Mouse (Mus musculus): ENCODE measurements around the gene Tbc1d22a. TPM values are rescaled to one million over a fixed set of nuclear protein-coding genes. Genes with fewer than 3 reads are reported as not detected.

Tbc1d22a gene
- polyA plus RNA-seq, 1 experiment from 2014 or later = 13.2 TPM

- Histone ChIP-seq H3K27ac (ENCODE audit: low read depth, low read length) (no peak overlapping the region), H3K9ac (ENCODE audit: low read depth, low read length) (no peak overlapping the region), H3K4me3 (ENCODE audit: low read length) (no peak overlapping the region), H3K4me2 (ENCODE audit: low read length) (no peak overlapping the region), H3K4me1 (ENCODE audit: control insufficient read depth, insufficient read depth, low read depth, low read length) (no peaks in the 10 kb centered on the region; the same call in none of the 2 replicates), H3K36me3 (ENCODE audit: control insufficient read depth, insufficient read depth, low read length) (no peaks in the 10 kb centered on the region), H3K9me3 (ENCODE audit: control insufficient read depth, low read length) (no peaks in the 10 kb centered on the region), H3K27me3 (replicated peaks; ENCODE audit: control insufficient read depth, insufficient read depth, low read length) (no peaks in the 10 kb centered on the region)
- no peak for ATAC-seq
- WGBS = 75% methylated on average over 8 of the region's 8 CpGs
Observed at GRCm38 (mm10) chr15:86429766-86430335, 215.6 kb downstream of the Tbc1d22a start.

DNA sequence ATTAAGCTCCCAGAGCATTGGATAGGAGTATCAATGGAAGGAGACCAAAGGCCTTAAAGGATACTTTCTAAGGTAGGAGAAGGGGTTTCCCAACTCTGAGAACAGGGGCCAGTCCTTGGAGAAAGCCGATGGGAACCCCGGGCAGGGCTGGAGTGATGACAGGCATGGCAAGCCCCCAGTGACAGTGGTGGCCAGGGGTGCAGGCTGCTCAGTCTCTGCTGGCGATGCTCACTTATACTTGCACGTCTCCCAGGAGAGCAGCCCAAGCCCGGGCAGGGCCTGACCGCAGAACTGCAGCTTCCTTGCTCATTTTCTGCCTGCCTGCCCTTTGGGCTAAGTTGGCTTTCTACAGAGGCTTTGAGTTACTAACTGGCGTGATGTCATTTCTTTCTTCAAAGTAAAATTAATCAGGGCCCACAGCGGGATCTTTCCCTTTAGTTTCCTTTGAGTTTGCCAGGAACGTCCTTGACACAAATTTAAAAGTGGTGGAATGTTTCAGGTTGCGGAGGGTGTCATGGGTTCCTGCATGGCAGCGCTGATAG lies 217.4 kb downstream of the Tbc1d22a start:
- Histone ChIP-seq H3K4me3 (ENCODE audit: low read length) (no peak overlapping the region), H3K27me3 (replicated peaks; ENCODE audit: control insufficient read depth, insufficient read depth, low read length) (no peaks in the 10 kb centered on the region), H3K4me1 (ENCODE audit: control insufficient read depth, insufficient read depth, low read depth, low read length) (no peaks in the 10 kb centered on the region; the same call in none of the 2 replicates), H3K27ac (ENCODE audit: low read depth, low read length) (no peak overlapping the region), H3K9ac (ENCODE audit: low read depth, low read length) (no peak overlapping the region), H3K9me3 (ENCODE audit: control insufficient read depth, low read length) (no peaks in the 10 kb centered on the region), H3K36me3 (ENCODE audit: control insufficient read depth, insufficient read depth, low read length) (no peaks in the 10 kb centered on the region), H3K4me2 (ENCODE audit: low read length) (no peak overlapping the region)
- 64% methylated on average over 11 of the region's 11 CpGs for WGBS
- ATAC-seq = no peak

- no peak overlapping the region for H3K4me2 ChIP-seq (ENCODE audit: low read length)
- H3K4me3 ChIP-seq (ENCODE audit: low read length) = no peak overlapping the region
- no peak for ATAC-seq
- no peaks in the 10 kb centered on the region for H3K9me3 ChIP-seq (ENCODE audit: control insufficient read depth, low read length)
- H3K9ac ChIP-seq (ENCODE audit: low read depth, low read length) = no peak overlapping the region
- no peaks in the 10 kb centered on the region; the same call in none of the 2 replicates for H3K4me1 ChIP-seq (ENCODE audit: control insufficient read depth, insufficient read depth, low read depth, low read length)
- H3K36me3 ChIP-seq (ENCODE audit: control insufficient read depth, insufficient read depth, low read length) = no peaks in the 10 kb centered on the region
- no peak overlapping the region for H3K27ac ChIP-seq (ENCODE audit: low read depth, low read length)
- H3K27me3 ChIP-seq (replicated peaks; ENCODE audit: control insufficient read depth, insufficient read depth, low read length) = no peaks in the 10 kb centered on the region
Observed at GRCm38 (mm10) chr15:86432791-86433190, 218.5 kb downstream of the Tbc1d22a start.

- no peak overlapping the region for H3K4me2 ChIP-seq (ENCODE audit: low read length)
- H3K27ac ChIP-seq (ENCODE audit: low read depth, low read length) = no peak overlapping the region
Observed at GRCm38 (mm10) chr15:86433378-86433777, 219.1 kb downstream of the Tbc1d22a start.

DNA sequence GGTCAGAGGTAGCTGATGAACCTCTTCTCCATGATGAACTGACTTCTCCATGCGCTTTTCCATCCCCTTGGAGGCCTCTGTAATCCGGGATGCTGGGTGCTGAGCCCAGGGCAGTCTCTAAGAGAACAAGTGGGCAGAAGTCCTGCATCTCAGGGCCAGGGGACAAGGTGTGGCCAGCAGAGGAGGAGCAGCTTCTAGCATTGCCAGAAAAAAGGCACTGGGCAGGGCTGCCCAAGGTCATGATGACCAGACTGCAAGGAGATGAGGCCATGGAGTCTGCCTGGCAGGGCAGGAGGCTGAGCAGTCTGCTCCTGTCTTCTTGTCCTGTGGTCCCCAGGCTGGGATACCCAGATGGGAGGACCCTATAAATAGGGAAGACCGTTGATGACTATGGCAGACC lies 220.0 kb downstream of the Tbc1d22a start:
- H3K27ac ChIP-seq (ENCODE audit: low read depth, low read length) = no peak overlapping the region
- no peak for ATAC-seq
- H3K9me3 ChIP-seq (ENCODE audit: control insufficient read depth, low read length) = no peaks in the 10 kb centered on the region
- no peak overlapping the region for H3K9ac ChIP-seq (ENCODE audit: low read depth, low read length)
- no peaks in the 10 kb centered on the region for H3K36me3 ChIP-seq (ENCODE audit: control insufficient read depth, insufficient read depth, low read length)
- H3K4me2 ChIP-seq (ENCODE audit: low read length) = no peak overlapping the region
- 89% methylated on average over 3 of the region's 3 CpGs for WGBS
- H3K4me1 ChIP-seq (ENCODE audit: control insufficient read depth, insufficient read depth, low read depth, low read length) = no peaks in the 10 kb centered on the region; the same call in none of the 2 replicates
- H3K4me3 ChIP-seq (ENCODE audit: low read length) = no peak overlapping the region
- no peaks in the 10 kb centered on the region for H3K27me3 ChIP-seq (replicated peaks; ENCODE audit: control insufficient read depth, insufficient read depth, low read length)

More at GRCm38 (mm10) chr15:86433378-86433777, 219.1 kb downstream of the Tbc1d22a start:
- no peak overlapping the region for H3K4me3 ChIP-seq (ENCODE audit: low read length)
- no peak overlapping the region for H3K9ac ChIP-seq (ENCODE audit: low read depth, low read length)
- H3K27me3 ChIP-seq (replicated peaks; ENCODE audit: control insufficient read depth, insufficient read depth, low read length) = no peaks in the 10 kb centered on the region
- H3K4me1 ChIP-seq (ENCODE audit: control insufficient read depth, insufficient read depth, low read depth, low read length) = no peaks in the 10 kb centered on the region; the same call in none of the 2 replicates
- H3K36me3 ChIP-seq (ENCODE audit: control insufficient read depth, insufficient read depth, low read length) = no peaks in the 10 kb centered on the region
- no peak for ATAC-seq
- no peaks in the 10 kb centered on the region for H3K9me3 ChIP-seq (ENCODE audit: control insufficient read depth, low read length)
- WGBS = 57% methylated on average over 8 of the region's 8 CpGs

- no peaks in the 10 kb centered on the region for H3K27me3 ChIP-seq (replicated peaks; ENCODE audit: control insufficient read depth, insufficient read depth, low read length)
- ATAC-seq = no peak
- H3K36me3 ChIP-seq (ENCODE audit: control insufficient read depth, insufficient read depth, low read length) = no peaks in the 10 kb centered on the region
- no peak overlapping the region for H3K27ac ChIP-seq (ENCODE audit: low read depth, low read length)
- H3K4me1 ChIP-seq (ENCODE audit: control insufficient read depth, insufficient read depth, low read depth, low read length) = no peaks in the 10 kb centered on the region; the same call in none of the 2 replicates
- WGBS = 95% methylated on average over 2 of the region's 2 CpGs
- H3K9ac ChIP-seq (ENCODE audit: low read depth, low read length) = no peak overlapping the region
- no peak overlapping the region for H3K4me2 ChIP-seq (ENCODE audit: low read length)
- no peak overlapping the region for H3K4me3 ChIP-seq (ENCODE audit: low read length)
- no peaks in the 10 kb centered on the region for H3K9me3 ChIP-seq (ENCODE audit: control insufficient read depth, low read length)
Observed at GRCm38 (mm10) chr15:86437346-86437745, 223.1 kb downstream of the Tbc1d22a start.

GRCm38 (mm10) chr15:86439015-86439796 lies 224.9 kb downstream of the Tbc1d22a start:
- ATAC-seq = no peak

DNA sequence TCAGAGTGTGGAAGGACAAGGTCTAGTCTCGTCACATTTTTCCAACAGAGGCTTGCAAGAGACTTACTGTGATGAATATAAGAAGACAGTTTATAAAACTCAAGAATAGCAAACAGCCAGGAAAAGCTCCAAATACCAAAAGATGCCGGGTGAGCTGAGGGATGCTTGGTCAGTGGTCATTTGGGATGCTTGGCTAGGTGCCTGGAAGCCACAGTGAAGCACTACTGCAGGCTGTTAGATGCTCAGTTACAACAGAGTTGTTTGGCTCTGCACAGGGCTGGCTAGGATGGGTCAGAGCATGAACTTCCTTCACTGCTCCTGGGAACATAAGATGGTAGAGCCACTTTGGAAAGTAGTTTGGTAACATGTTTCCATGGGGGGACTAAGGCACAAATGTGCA lies 230.0 kb downstream of the Tbc1d22a start:
- Histone ChIP-seq H3K4me2 (ENCODE audit: low read length) (no peak overlapping the region), H3K36me3 (ENCODE audit: control insufficient read depth, insufficient read depth, low read length) (no peaks in the 10 kb centered on the region), H3K27ac (ENCODE audit: low read depth, low read length) (no peak overlapping the region), H3K4me3 (ENCODE audit: low read length) (no peak overlapping the region), H3K4me1 (ENCODE audit: control insufficient read depth, insufficient read depth, low read depth, low read length) (no peaks in the 10 kb centered on the region), H3K9ac (ENCODE audit: low read depth, low read length) (no peak overlapping the region), H3K9me3 (ENCODE audit: control insufficient read depth, low read length) (no peaks in the 10 kb centered on the region), H3K27me3 (replicated peaks; ENCODE audit: control insufficient read depth, insufficient read depth, low read length) (no peaks in the 10 kb centered on the region)
- ATAC-seq = no peak
- 75% methylated on average over 2 of the region's 2 CpGs for WGBS

More at GRCm38 (mm10) chr15:86439015-86439796, 224.9 kb downstream of the Tbc1d22a start:
- WGBS = 94% methylated on average over 15 of the region's 15 CpGs
- H3K4me3 ChIP-seq (ENCODE audit: low read length) = no peak overlapping the region
- H3K9ac ChIP-seq (ENCODE audit: low read depth, low read length) = no peak overlapping the region
- no peaks in the 10 kb centered on the region for H3K4me1 ChIP-seq (ENCODE audit: control insufficient read depth, insufficient read depth, low read depth, low read length)
- H3K9me3 ChIP-seq (ENCODE audit: control insufficient read depth, low read length) = no peaks in the 10 kb centered on the region
- no peaks in the 10 kb centered on the region for H3K27me3 ChIP-seq (replicated peaks; ENCODE audit: control insufficient read depth, insufficient read depth, low read length)
- no peaks in the 10 kb centered on the region for H3K36me3 ChIP-seq (ENCODE audit: control insufficient read depth, insufficient read depth, low read length)
- no peak overlapping the region for H3K4me2 ChIP-seq (ENCODE audit: low read length)
- H3K27ac ChIP-seq (ENCODE audit: low read depth, low read length) = no peak overlapping the region

DNA sequence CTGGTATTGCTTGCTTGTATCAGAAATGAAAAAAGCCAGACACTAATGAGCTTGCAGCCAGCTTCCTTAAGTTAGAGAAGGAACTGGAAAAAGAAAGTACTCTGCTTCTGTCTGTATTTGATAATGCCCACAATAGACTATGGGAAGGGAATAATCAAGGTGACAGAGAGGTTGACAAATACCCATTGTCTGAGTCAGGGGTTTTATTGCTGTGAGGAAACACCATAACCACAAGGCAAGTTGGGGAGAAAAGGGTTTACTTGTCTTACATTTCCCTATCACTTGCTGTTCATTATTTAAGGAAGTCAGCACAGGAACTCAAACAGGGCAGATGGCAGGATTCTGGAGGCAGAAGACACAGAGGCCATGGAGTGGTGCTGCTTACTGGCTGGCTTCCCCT lies 231.8 kb downstream of the Tbc1d22a start:
- Histone ChIP-seq H3K4me2 (ENCODE audit: low read length) (no peak overlapping the region), H3K9ac (ENCODE audit: low read depth, low read length) (no peak overlapping the region), H3K27me3 (replicated peaks; ENCODE audit: control insufficient read depth, insufficient read depth, low read length) (no peaks in the 10 kb centered on the region), H3K4me1 (ENCODE audit: control insufficient read depth, insufficient read depth, low read depth, low read length) (no peaks in the 10 kb centered on the region), H3K27ac (ENCODE audit: low read depth, low read length) (no peak overlapping the region), H3K36me3 (ENCODE audit: control insufficient read depth, insufficient read depth, low read length) (no peaks in the 10 kb centered on the region), H3K4me3 (ENCODE audit: low read length) (no peak overlapping the region), H3K9me3 (ENCODE audit: control insufficient read depth, low read length) (no peaks in the 10 kb centered on the region)
- no peak for ATAC-seq
